Mouse (Mus musculus) splenic B cell, adult 2 months (primary cell): Measurements from ENCODE around the gene Btbd35f22.
"Not testable (repeated sequence)": the region's sequence is repeated elsewhere in the genome, so short reads cannot be mapped to it uniquely, and the experiment has no call there.

ENCODE experiments used
- DNase-seq: peaks from one replicate; pipeline ENCODE4 v3.0.0-alpha.2; 2011; ENCODE audit warnings: low read depth, low spot score
- H3K27me3 ChIP-seq: 2 replicates; pipeline ENCODE4 v1.6.1; 2012; ENCODE audit warnings: mild to moderate bottlenecking, low read length, moderate library complexity, mixed read lengths; ENCODE audit not compliant: control insufficient read depth, poor library complexity, insufficient read depth, severe bottlenecking
- H3K36me3 ChIP-seq: 2 replicates; pipeline ENCODE4 v1.6.1; 2012; ENCODE audit warnings: mild to moderate bottlenecking, low read length, moderate library complexity, mixed read lengths; ENCODE audit not compliant: control insufficient read depth, poor library complexity, insufficient read depth, severe bottlenecking

Btbd35f22 gene

DNA sequence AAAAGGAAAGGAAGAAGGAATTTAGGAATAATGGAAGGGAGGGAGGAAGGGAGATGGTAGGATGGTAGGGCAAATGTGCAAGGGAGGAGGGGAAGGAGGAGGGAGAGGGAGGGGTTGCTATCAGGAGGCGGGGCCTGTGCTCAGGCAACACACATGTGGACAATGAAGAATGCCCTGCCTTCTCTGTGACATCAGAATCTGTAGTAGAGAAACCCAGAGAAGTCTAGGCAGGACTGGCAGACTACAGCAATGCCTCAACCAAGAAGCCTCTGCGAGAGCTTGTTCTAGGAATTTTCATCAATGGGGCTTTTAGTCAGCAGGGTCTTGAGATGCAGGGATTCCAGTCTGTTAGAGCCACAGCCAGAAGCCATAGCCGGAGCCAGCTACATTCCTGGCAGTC lies at the start of gene Btbd35f22:
Gene Btbd35f22, plus strand, starts transcription at position 301 of the 400 bp plus-strand sequence.
- H3K36me3 ChIP-seq, H3K27me3 ChIP-seq, DNase-seq: not testable (repeated sequence)
